Mouse (Mus musculus): Measurements from ENCODE around the gene Ubl5.

DNA sequence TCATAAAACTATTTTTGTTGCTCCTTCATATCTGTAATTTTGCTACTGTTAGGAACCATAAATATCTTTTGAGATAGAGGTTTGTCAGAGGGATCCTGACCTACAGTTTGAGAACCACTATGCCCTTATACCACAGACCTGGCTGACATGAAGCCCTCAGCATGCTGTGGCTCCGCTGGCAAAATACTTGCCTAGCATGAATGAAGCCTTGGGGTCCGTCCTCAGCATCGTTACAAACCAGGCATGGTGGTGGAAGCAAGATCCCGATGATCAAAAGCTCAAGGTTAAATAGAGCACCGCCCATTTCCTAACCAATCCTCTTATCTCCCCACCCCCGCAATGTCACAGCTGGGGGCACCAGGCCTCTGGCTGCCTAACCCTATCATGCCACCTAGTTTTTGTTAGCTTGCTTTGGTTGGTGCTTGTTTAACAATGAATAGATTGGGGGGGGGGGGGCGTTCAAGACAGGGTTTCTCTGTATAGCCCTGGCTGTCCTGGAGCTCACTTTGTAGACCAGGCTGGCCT, 23.9 kb downstream of the Ubl5 start:
- no peak for TF ChIP-seq MAX (IDR thresholded peaks at IDR 0.05; ENCODE audit: low read depth)
- no peak for TF ChIP-seq USF1 (IDR thresholded peaks at IDR 0.05; ENCODE audit: low read depth)
- TF ChIP-seq TCF12 (IDR thresholded peaks at IDR 0.05; ENCODE audit: insufficient read depth, poor library complexity, severe bottlenecking), result no peak
- no peak for TF ChIP-seq POLR2A (IDR thresholded peaks at IDR 0.05; ENCODE audit: insufficient read length, low read depth)
- TF ChIP-seq E2F4 (IDR thresholded peaks at IDR 0.05; ENCODE audit: insufficient read depth), result no peak
- TF ChIP-seq POLR2AphosphoS2 (IDR thresholded peaks at IDR 0.05; ENCODE audit: insufficient read length, low read depth), result peak; percentile 51
- TF ChIP-seq MYOG (IDR thresholded peaks at IDR 0.05; ENCODE audit: control insufficient read depth in 1 of 3, insufficient read depth in 1 of 3, insufficient read length in 2 of 3, low read depth in 2 of 3), result no peak
- TF ChIP-seq MYOD1 (IDR thresholded peaks at IDR 0.05; ENCODE audit: control insufficient read depth in 1 of 3, insufficient read length in 2 of 3, low read depth in 2 of 3), result no peak
- no peak for TF ChIP-seq REST (IDR thresholded peaks at IDR 0.05; ENCODE audit: insufficient read depth, insufficient read length)
- no peak for TF ChIP-seq CEBPB (IDR thresholded peaks at IDR 0.05; ENCODE audit: insufficient read depth, poor library complexity, severe bottlenecking)
